Mouse (Mus musculus): ENCODE results near the gene Wdr18. TPM values are rescaled to one million over a fixed set of nuclear protein-coding genes. Genes with fewer than 3 reads are reported as not detected.

Gene Wdr18
- total RNA-seq, 2 experiments from 2014 or later = 33.1 to 33.6 TPM

Other genes starting within 250 kb of the Wdr18 start
- gene Hcn2, start 243.5 kb upstream of the Wdr18 start, total RNA-seq (2021) = 10 to 100 TPM; 14.8 to 15.1 TPM
- gene Polrmt, start 213.6 kb upstream of the Wdr18 start, total RNA-seq (2021) = 10 to 100 TPM; 46.3 to 49.5 TPM
- gene Fgf22, start 205.1 kb upstream of the Wdr18 start, total RNA-seq (2021) = not detected
- gene Rnf126, start 193.2 kb upstream of the Wdr18 start, total RNA-seq (2021) = 10 to 100 TPM; 22.0 to 23.1 TPM
- 1 to 10 TPM; 3.5 to 4.5 TPM for gene Fstl3, start 182.9 kb upstream of the Wdr18 start, total RNA-seq (2021)
- not detected for gene Prss57, start 169.2 kb upstream of the Wdr18 start, total RNA-seq (2021)
- 10 to 100 TPM; 44.3 to 45.7 TPM for gene Palm, start 166.6 kb upstream of the Wdr18 start, total RNA-seq (2021)
- gene Misp, start 139.2 kb upstream of the Wdr18 start, total RNA-seq (2021) = under 1 TPM; 0.42 to 0.67 TPM
- gene Ptbp1, start 105.7 kb upstream of the Wdr18 start, total RNA-seq (2021) = 10 to 100 TPM; 35.8 to 39.9 TPM
- not detected for gene Prtn3, start 85.7 kb upstream of the Wdr18 start, total RNA-seq (2021)
- under 1 TPM; 0.12 to 0.18 TPM for gene Plppr3, start 85.5 kb upstream of the Wdr18 start, total RNA-seq (2021)
- not detected for gene Elane, start 73.9 kb upstream of the Wdr18 start, total RNA-seq (2021)
- gene Cfd, start 69.3 kb upstream of the Wdr18 start, total RNA-seq (2021) = 100 to 1,000 TPM in 1 of 2 experiments, 10 to 100 TPM in 1; 49.7 to 435 TPM
- gene Med16, start 51.2 kb upstream of the Wdr18 start, total RNA-seq (2021) = 10 to 100 TPM; 50.4 to 56.7 TPM
- not detected for gene Gm26602, start 49.3 kb upstream of the Wdr18 start, total RNA-seq (2021)
- under 1 TPM; 0.17 to 0.46 TPM for gene Kiss1r, start 43.2 kb upstream of the Wdr18 start, total RNA-seq (2021)
- 10 to 100 TPM; 75.3 to 78.2 TPM for gene R3hdm4, start 38.9 kb upstream of the Wdr18 start, total RNA-seq (2021)
- gene Arid3a, start 33.1 kb upstream of the Wdr18 start, total RNA-seq (2021) = 1 to 10 TPM; 1.0 to 1.1 TPM
- gene Grin3b, start 10.6 kb downstream of the Wdr18 start, total RNA-seq (2021) = under 1 TPM; 0.57 to 0.67 TPM
- gene Tmem259, start 24.2 kb downstream of the Wdr18 start, total RNA-seq (2021) = 100 to 1,000 TPM; 120 TPM
- 10 to 100 TPM; 28.3 to 32.6 TPM for gene Cnn2, start 28.4 kb downstream of the Wdr18 start, total RNA-seq (2021)
- 1 to 10 TPM; 6.5 to 7.6 TPM for gene Abca7, start 36.3 kb downstream of the Wdr18 start, total RNA-seq (2021)
- gene Arhgap45, start 56.5 kb downstream of the Wdr18 start, total RNA-seq (2021) = 1 to 10 TPM; 3.1 to 8.7 TPM
- 10 to 100 TPM; 92.9 to 97.6 TPM for gene Polr2e, start 79.6 kb downstream of the Wdr18 start, total RNA-seq (2021)
- 1,000 to 10,000 TPM in 1 of 2 experiments, 100 to 1,000 TPM in 1; 983 to 1,022 TPM for gene Gpx4, start 87.0 kb downstream of the Wdr18 start, total RNA-seq (2021)
- 10 to 100 TPM in 1 of 2 experiments, 1 to 10 TPM in 1; 9.0 to 10.1 TPM for gene Sbno2, start 145.4 kb downstream of the Wdr18 start, total RNA-seq (2021)
- gene Stk11, start 155.7 kb downstream of the Wdr18 start, total RNA-seq (2021) = 100 to 1,000 TPM; 127 to 149 TPM
- 1,000 to 10,000 TPM; 1,096 to 1,108 TPM for gene Atp5d, start 178.5 kb downstream of the Wdr18 start, total RNA-seq (2021)
- 1 to 10 TPM; 2.7 to 3.1 TPM for gene Cbarp, start 180.7 kb downstream of the Wdr18 start, total RNA-seq (2021)
- 100 to 1,000 TPM; 117 to 125 TPM for gene Midn, start 188.1 kb downstream of the Wdr18 start, total RNA-seq (2021)
- 10 to 100 TPM; 46.3 to 54.9 TPM for gene Cirbp, start 205.8 kb downstream of the Wdr18 start, total RNA-seq (2021)
- gene 1600002K03Rik, start 212.8 kb downstream of the Wdr18 start, total RNA-seq (2021) = 1 to 10 TPM; 4.2 to 5.7 TPM
- 1 to 10 TPM in 1 of 2 experiments, under 1 TPM in 1; 0.98 to 1.3 TPM for gene Efna2, start 219.3 kb downstream of the Wdr18 start, total RNA-seq (2021)

Measured in heart, adult 18-20 months (tissue).